Mouse (Mus musculus) heart, adult 2 months (tissue): ENCODE measurements around the gene Dcaf17.

Source experiments
- CTCF ChIP-seq: fragments of 200-600 bp; IDR thresholded peaks from 2 replicates; pipeline ENCODE4 v1.8.1; 2022; ENCODE audit warnings: antibody characterized with exemption, mild to moderate bottlenecking, moderate library complexity
- EP300 ChIP-seq: fragments of 200-500 bp; IDR thresholded peaks from 2 replicates; pipeline ENCODE4 v1.6.1; 2011; ENCODE audit warnings: low read depth, low read length, control low read depth; ENCODE audit not compliant: insufficient read depth
- POLR2A ChIP-seq: fragments of 200-500 bp; IDR thresholded peaks from 2 replicates; pipeline ENCODE4 v1.6.1; 2011; ENCODE audit warnings: mild to moderate bottlenecking, low read depth, low read length, control low read depth; ENCODE audit not compliant: insufficient read depth

DNA sequence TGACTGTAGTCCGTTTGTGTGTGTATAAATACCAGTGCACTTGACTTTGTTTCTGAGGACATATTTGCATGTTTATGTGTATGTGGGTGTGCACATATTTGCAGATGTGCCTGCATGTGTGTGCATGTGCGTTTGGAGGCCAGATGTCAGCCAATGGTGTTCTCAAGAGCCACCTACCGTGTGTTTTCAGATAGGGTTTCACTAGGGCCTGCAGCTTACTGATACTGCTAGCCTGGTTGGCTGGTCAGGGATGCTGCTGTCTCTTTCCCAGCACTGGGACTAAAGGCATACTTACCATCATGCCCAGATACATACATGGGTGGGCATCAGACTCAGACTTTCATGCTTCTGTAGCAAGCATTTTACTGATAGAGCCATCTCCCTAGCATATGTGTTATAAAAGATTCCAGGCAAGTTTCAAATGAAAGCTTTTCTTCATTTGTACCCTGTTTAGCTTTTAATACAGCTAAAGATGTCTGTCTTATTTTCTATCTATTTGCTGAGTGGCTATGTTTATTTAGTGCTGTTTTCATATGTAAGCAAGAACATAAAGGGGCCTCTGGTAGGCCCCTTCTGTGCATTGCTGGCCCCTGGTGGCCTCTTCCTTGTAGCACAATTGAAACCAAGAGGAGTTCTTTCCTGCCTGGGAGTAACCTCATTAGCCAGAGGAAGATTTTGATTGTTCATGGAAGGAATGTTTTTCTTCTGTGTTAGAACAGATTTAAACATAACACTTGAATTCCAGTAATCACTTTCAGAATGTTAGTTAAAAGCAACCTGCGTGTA, 35.7 kb downstream of the Dcaf17 start:
- no peak for TF ChIP-seq POLR2A
- TF ChIP-seq CTCF: peak; percentile 46
- no peak for TF ChIP-seq EP300
